Mouse (Mus musculus): Measurements from ENCODE around the gene Tmcc2.

DNA sequence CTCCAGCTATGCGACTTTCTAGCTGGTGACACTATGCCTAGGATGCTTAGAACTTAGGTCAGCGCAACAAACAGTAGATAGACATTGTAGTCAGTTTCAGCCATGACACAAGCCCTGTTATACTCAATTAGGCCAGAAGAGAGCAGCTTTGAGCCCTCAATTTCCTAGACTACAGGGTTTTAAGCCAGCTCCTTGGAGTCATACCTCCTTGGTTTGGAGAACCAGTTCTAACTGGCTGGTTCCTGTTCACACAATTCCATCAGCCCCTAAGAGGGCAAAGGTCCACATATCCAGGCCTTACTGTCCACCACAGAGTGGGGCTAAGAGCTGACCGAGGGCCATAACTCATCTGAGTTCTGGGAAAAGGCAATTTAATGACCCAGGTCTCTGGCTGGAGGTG is 78.4 kb downstream of the Tmcc2 start:
- TF ChIP-seq CTCF (IDR thresholded peaks at IDR 0.05; ENCODE audit: borderline replicate concordance, control insufficient read depth, extremely low read depth, insufficient read depth, low read length, poor library complexity) (no peak), POLR2A (IDR thresholded peaks at IDR 0.05; ENCODE audit: control insufficient read depth, extremely low read depth, insufficient read depth, low read length, poor library complexity) (no peak)

Measured in thymus, adult 2 months (tissue).